Mouse (Mus musculus) cerebellum, postnatal 25 days (tissue): Measurements from ENCODE around the gene Rpl34.

Experiments
- DNase-seq, 2 experiments: peaks; one replicate each; pipeline ENCODE4 v3.0.0; 2021; ENCODE audit warnings: mixed read lengths in 2 of 2

The Rpl34 gene

GRCm38 (mm10) chr3:130730189-130730653 is at the start of gene Rpl34:
TSS of gene Rpl34 (minus strand) at chr3:130730398.
- DNase-seq, result peak; percentile 93 to 95

GRCm38 (mm10) chr3:130768172-130768571 is 38.0 kb upstream of the Rpl34 start:
- no peak for DNase-seq

DNA sequence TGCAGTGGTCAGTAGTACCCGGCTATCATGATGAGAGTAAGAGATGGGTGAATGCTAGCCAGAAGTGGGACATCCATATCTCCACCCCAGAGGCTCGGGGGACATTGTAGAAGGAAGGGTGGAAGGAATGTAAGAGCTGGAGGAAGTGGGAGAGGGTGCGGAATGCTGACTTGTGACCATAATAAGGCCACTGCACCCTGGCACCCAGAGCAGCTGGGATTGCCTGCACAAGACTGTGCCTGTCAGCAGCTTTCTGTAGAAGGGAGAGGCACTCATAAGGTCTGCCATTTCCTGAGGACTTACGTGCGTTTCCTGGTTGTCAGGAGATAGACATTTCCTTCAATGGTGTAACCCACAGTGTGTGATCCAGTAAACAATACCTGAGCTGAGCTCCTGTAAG is 33.9 kb upstream of the Rpl34 start:
- no peak for DNase-seq

DNA sequence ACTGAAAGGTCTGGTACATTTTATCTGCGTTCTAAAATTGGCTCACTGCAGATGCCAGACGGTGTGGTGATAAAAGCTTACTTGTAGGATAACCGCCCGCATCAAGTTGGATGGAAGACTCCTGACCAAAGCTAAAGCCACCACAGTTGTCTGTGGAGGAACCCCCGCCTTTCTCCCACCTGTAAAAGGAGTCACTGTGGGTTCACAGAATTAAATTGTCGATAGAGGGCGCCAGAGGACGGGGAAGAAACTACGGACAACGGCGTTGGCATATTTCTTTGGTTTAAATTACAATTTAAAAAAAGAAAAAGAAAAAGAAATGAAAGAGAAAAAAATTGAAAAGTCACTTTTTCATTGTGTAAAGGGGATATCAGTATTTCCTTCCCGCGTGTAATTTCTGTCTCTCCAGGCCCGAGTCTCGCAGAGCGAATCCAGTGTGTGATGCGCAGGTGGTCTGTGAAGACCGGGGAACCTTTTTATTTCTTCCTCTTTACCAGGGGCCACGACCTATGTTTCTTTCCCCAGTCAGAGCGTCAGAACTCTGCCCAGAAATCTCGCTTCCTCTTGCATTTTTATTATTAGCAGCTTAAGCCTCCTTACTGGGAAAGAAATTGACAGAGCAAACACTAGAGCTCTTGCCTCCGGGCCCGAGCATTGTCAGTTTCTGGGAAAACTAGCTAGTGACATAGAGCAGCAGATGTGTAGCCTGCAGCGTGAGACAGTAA is 30.7 kb upstream of the Rpl34 start:
- peak; percentile 38 to 72 for DNase-seq

GRCm38 (mm10) chr3:130758157-130758841 is 28.1 kb upstream of the Rpl34 start:
- no peak for DNase-seq

DNA sequence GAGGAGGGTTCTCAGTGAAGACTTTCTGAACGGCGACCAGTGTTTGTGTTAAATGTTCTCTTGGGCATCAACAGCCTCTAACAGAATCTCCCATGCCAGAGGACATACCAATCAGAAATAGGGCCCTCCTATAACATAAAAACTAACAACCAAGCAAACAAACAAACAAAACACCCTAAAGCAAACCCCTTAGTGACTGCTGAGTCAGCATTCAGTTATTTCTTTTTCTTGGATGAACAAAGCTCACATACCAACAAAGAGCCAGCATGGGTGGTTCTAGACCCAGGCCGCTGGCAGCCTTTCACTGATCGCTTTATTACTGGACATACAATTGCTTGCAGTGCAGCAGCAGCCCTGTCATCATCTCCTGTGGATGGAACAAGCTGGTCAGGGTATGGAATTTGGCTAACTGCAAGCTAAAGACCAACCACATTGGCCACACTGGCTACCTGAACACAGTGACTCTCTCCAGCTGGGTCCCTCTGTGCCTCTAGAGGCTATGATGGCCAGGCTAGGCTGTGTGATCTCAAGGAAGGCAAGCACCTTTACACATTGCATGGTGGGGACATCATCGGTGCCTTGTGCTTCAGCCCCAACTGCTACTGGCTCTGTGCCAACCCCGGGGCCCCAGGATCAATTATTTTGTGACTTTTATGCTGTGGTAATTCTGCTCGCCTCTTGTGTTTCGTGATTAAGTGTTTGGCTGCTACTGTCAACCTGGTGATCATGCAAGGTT is 27.1 kb upstream of the Rpl34 start:
- DNase-seq, result no peak

DNA sequence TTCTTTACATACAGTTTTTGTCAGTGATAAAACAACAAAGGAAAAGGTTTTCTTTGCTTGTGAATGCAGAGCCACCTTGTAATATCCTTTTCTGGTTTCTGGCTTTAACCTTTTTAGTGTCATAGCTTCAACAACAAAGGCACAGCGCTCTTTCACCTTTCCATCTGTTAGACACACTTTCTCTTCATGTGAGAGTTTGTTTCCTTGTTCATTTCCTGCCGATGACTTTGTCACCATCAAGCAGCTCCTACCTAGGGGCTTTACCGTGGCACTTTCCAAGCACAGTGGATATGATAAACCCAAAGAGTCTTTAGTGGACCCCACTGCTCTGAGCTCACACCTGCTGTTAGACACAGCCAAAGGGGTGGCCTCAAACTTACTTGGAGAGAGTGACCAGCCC is 19.0 kb upstream of the Rpl34 start:
- DNase-seq, result no peak

- no peak for DNase-seq
Measured at GRCm38 (mm10) chr3:130746673-130747619, 16.7 kb upstream of the Rpl34 start.

DNA sequence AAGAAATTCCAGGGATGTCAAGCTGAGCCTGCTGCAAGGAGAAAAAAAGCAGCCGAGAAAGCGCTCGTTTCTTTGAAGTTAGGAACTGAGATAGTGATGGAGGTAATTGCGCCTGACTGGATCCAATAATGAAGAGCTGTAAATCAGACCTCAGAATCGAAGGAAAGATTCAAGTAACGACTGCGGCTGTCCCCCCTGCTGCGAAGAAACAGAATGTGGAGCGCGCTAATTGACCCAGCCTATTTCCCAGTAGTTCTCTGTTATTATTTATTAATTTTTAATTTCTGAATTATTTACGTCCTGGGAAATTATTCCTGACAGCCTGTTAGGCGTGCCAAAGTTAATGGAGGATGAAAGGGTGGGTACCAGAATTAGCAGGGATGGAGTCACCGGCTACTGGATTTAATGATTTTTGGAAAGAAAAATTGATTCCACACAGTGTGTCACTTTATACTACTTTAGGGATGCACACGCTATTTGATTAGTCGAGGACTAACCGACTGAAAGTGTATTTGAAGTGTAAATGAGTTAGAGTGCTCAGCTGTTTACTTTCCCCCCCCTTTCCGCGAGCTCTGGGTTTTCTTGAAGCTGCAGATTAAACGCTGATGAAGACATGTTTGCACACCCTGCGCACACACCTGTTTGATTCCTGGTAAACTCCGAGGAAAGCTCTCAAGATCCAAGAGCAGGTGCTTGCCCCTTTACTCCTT is 7.6 kb upstream of the Rpl34 start:
- no peak for DNase-seq

GRCm38 (mm10) chr3:130736758-130737157 is 6.6 kb upstream of the Rpl34 start:
- DNase-seq, result no peak

DNA sequence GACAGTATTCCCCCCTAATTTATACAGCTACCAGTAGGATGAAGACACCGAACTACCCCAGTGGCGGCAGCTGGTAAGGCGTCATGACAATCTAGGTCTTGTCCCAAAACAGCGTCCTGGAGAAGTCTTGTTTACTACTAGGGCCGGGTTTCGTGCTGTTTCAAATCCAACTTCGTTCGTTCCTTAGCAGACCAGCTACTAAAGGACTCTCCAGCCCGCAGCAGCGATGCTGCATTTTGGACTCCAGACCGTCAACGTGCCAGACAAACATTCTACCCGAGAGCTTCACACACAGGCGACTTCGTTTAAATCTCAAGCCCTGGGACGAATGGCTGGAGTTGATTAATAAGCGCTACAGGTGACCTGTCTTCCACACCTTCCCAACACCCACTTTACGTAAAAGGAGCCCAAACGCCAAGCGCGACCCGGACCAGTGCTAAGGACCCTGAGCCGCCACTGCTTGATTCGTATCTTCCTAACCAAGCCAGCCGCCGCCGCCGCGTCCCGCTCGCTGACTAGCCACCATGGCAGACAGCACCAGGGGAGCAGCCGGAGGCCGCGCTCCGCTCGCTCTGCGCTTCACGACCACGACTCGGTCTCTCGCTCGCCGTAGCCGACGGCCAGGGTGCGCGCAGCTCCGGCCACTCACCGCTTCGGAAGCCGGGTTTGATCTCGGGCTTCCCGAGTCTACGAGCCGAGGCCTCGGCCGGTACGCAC is 568 bp downstream of the Rpl34 start:
- DNase-seq, result peak in 1 of 2 experiments; percentile 23

DNA sequence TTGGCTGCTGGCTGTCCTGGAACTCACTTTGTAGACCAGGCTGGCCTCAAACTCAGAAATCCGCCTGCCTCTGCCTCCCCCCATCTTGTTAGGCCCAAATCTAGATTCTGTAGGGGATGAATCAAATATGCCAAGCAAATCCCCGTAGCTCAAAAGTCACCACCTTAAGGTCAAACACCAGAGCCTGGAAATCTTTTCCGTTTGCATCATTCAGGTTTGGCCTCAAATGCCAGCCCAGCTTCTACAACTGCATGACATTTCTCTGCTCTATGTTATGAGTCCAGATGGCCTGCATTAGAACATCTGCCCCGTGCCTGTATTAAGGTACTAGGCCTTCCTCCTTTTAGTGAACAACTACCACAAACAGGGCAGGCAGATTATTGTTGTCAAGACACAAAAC is 2.5 kb downstream of the Rpl34 start:
- DNase-seq, result no peak

GRCm38 (mm10) chr3:130727036-130727435 is 3.2 kb downstream of the Rpl34 start:
- no peak for DNase-seq

DNA sequence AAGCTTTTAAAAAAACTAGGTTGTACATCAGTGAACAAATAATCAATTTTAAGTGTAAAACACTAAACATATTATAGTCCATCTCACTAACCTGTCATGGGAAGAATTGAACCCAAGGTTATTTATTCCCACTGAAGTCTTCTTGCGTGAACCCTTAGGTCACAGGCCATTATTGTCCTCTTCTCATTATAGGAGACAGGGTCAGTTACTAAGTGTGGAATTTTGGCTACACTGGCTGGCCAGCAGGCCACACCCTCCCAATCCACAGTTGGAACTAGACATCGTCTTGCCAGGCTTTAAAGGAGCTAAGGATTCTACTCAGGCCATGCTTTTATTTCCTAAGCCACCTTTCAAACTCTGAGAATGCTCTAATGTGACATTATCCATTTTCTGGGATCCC is 4.5 kb downstream of the Rpl34 start:
- DNase-seq, result no peak

- DNase-seq, result no peak
Measured at GRCm38 (mm10) chr3:130722733-130723478, 7.3 kb downstream of the Rpl34 start.

DNA sequence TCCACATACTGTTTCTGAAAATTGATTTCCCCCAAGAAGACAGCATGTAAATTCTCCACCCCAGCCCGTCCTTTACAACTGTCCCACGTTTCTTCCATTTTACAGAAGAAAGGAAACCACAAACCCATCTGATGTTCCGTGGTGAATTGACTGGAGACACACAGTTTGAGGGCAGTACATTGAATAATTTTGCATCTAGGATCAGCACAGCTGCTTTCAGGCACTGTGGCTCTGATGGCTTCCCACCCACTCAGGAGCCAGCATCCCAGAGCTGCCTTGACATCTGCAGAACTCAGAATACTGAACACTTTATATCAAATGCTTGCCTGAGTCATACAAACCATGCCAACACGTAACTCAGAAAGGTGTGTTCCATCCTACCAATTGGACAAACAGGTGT is 10.0 kb downstream of the Rpl34 start:
- DNase-seq, result no peak

GRCm38 (mm10) chr3:130718871-130719270 is 11.3 kb downstream of the Rpl34 start:
- DNase-seq, result no peak

GRCm38 (mm10) chr3:130716555-130716954 is 13.6 kb downstream of the Rpl34 start:
- DNase-seq, result no peak

- DNase-seq, result peak; percentile 56 to 80
Measured at GRCm38 (mm10) chr3:130714775-130715568, 15.2 kb downstream of the Rpl34 start.
